Mouse (Mus musculus): ENCODE results near the gene Cbarp.

The Cbarp gene

GRCm38 (mm10) chr10:80091527-80091926, 49.1 kb downstream of the Cbarp start:
- DNase-seq: peak in 1 of 2 experiments; percentile 57

GRCm38 (mm10) chr10:80089146-80089545, 51.5 kb downstream of the Cbarp start:
- DNase-seq: no peak

GRCm38 (mm10) chr10:80087483-80087882, 53.2 kb downstream of the Cbarp start:
- DNase-seq: no peak

GRCm38 (mm10) chr10:80086847-80087246, 53.8 kb downstream of the Cbarp start:
- peak; percentile 66 to 76 for DNase-seq

- DNase-seq: peak; percentile 73 to 83
Observed at GRCm38 (mm10) chr10:80084817-80085487, 55.7 kb downstream of the Cbarp start.

GRCm38 (mm10) chr10:80081075-80081474, 59.6 kb downstream of the Cbarp start:
- no peak for DNase-seq
